Mouse (Mus musculus) lung, embryonic 14.5 days (tissue): ENCODE results near the gene 4930470P17Rik. TPM values are rescaled to one million over a fixed set of nuclear protein-coding genes. Genes with fewer than 3 reads are reported as not detected.

Experiments used
- ATAC-seq: fragments of 200-750 bp; cut with Nextera tagmentation; 2 replicates; pipeline ENCODE4 v1.8.0; 2017; ENCODE audit warnings: mild to moderate bottlenecking, moderate TSS enrichment, moderate library complexity; ENCODE audit not compliant: insufficient read depth
- DNase-seq: peaks from one replicate; pipeline ENCODE4 v3.0.0-alpha.2; 2015
- H3K27ac ChIP-seq: fragments of 300-500 bp; sonication (generic); 2 replicates; pipeline ENCODE4 v1.5.1; 2014; ENCODE audit warnings: low read depth, mild to moderate bottlenecking, moderate library complexity
- H3K27me3 ChIP-seq: fragments of 300-500 bp; sonication (generic); 2 replicates; pipeline ENCODE4 v1.6.1; 2014; ENCODE audit warnings: low read length, control low read depth; ENCODE audit not compliant: insufficient read depth
- H3K36me3 ChIP-seq: fragments of 300-500 bp; sonication (generic); 2 replicates; pipeline ENCODE4 v1.6.1; 2014; ENCODE audit warnings: control low read depth; ENCODE audit not compliant: insufficient read depth
- H3K4me1 ChIP-seq: fragments of 300-500 bp; sonication (generic); 2 replicates; pipeline ENCODE4 v1.6.1; 2014; ENCODE audit warnings: antibody characterized with exemption, control low read depth; ENCODE audit not compliant: insufficient read depth
- H3K4me2 ChIP-seq: fragments of 300-500 bp; sonication (generic); 2 replicates; pipeline ENCODE4 v1.6.1; 2014; ENCODE audit warnings: mild to moderate bottlenecking
- H3K4me3 ChIP-seq: fragments of 300-500 bp; sonication (generic); 2 replicates; pipeline ENCODE4 v1.5.1; 2014; ENCODE audit warnings: low read depth, low read length
- H3K9ac ChIP-seq: fragments of 300-500 bp; sonication (generic); 2 replicates; pipeline ENCODE4 v1.6.1; 2014
- H3K9me3 ChIP-seq: fragments of 300-500 bp; sonication (generic); 2 replicates; pipeline ENCODE4 v1.6.1; 2016; ENCODE audit warnings: low read depth, low read length, control low read depth
- CTCF ChIP-seq: IDR thresholded peaks from 2 replicates; pipeline ENCODE4 v1.5.1; 2016; ENCODE audit warnings: antibody characterized with exemption, low read depth
- WGBS: fragments of 180-500 bp; shearing (Covaris S2); extraction: QIAGEN DNeasy Blood & Tissue Kit; methylation state at CpG from one replicate; pipeline ENCODE4 v1.1.7; 2014; 5-methylcytosine and 5-hydroxymethylcytosine counted together
- polyA plus RNA-seq: library from polyadenylated mRNA; unstranded; fragments of >200 nt; fragmentation: Nextera tagmentation; extraction: Ambion mirVana; gene quantifications from 2 replicates; pipeline ENCODE4 v1.2.1, GENCODE M21; 2014

Gene 4930470P17Rik
- polyA plus RNA-seq, 1 experiment from 2014 or later, result not detected

DNA sequence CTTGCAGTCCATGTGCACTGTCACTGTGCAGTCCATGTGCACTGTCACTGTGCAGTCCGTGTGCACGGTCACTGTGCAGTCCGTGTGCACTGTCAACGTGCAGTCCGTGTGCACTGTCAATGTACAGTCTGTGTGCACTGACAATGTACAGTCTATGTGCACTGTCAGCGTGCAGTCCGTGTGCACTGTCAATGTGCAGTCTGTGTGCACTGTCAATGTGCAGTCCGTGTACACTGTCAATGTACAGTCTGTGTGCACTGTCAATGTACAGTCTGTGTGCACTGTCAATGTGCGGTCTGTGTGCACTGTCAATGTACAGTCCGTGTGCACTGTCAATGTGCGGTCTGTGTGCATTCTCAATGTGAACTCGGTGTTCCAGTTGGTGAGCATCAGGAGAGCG lies 17.1 kb downstream of the 4930470P17Rik start:
- no peaks in the 10 kb centered on the region for H3K27me3 ChIP-seq
- DNase-seq (no peak), ATAC-seq (no peak)
- 0 out of 2 replicates have a peak, but pooled peaks cover 2% of the 10 kb centered on the region for H3K4me1 ChIP-seq
- WGBS, result 94% methylated on average over 13 of the region's 13 CpGs
- no peak overlapping the region for H3K27ac ChIP-seq
- no peak overlapping the region for H3K4me2 ChIP-seq
- no peaks in the 10 kb centered on the region for H3K9me3 ChIP-seq
- no peaks in the 10 kb centered on the region for H3K36me3 ChIP-seq
- TF ChIP-seq CTCF, result no peak
- H3K4me3 ChIP-seq, result no peak overlapping the region
- H3K9ac ChIP-seq, result no peak overlapping the region

DNA sequence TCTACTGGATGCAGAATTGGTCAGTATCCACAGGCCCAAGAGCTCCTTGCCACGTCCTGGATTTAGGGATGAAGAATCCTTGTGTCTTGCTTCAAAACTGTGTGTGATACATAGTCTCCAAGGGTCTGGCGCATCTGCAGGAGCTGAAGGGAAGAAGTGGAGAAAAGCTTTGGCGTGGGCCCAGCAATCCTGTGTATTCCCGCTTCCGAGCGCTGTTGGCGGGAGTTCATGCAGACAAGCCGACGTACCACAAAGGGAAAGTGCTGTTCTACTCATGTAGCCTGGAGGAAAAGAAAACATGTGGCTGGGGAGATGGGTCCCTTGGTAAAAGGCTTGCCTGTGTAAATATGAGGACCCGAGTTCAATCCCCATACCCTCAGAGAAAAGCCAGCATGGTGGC lies 22.3 kb downstream of the 4930470P17Rik start:
- no peaks in the 10 kb centered on the region for H3K36me3 ChIP-seq
- H3K9ac ChIP-seq, result no peak overlapping the region
- DNase-seq, result peak; percentile 58
- no peak overlapping the region for H3K4me2 ChIP-seq
- H3K27ac ChIP-seq, result no peak overlapping the region
- H3K27me3 ChIP-seq, result no peaks in the 10 kb centered on the region
- ATAC-seq, result no peak
- 68% methylated on average over 10 of the region's 10 CpGs for WGBS
- no peaks in the 10 kb centered on the region for H3K4me1 ChIP-seq
- no peak for TF ChIP-seq CTCF
- H3K4me3 ChIP-seq, result no peak overlapping the region
- no peaks in the 10 kb centered on the region for H3K9me3 ChIP-seq

DNA sequence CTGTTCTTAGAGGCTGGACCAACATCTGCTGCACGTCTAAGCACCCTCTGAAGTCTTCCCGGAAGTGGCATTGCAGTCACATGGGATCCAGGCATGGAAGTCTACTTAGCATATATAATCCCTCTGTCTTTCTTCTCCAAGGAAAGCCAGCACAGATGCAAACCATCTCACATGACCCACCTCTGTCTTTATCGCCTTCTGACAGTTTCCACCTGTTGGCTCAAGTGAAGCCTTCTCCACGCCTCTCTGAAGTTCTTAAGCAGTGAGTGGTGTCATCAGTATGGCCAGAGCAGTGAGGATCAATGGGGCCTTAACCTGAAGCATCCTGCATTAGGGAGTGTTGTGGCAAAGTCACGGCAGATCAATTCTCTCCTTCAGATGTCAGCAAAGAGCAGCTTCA lies 23.2 kb downstream of the 4930470P17Rik start:
- WGBS, result 50% methylated on average over 5 of the region's 5 CpGs
- ATAC-seq, result no peak
- DNase-seq, result peak; percentile 10
- Histone ChIP-seq H3K9ac (no peak overlapping the region), H3K27me3 (no peaks in the 10 kb centered on the region), H3K36me3 (no peaks in the 10 kb centered on the region), H3K4me1 (no peaks in the 10 kb centered on the region), H3K4me3 (no peak overlapping the region), H3K9me3 (no peaks in the 10 kb centered on the region), H3K4me2 (no peak overlapping the region), H3K27ac (no peak overlapping the region)
- TF ChIP-seq CTCF, result no peak

DNA sequence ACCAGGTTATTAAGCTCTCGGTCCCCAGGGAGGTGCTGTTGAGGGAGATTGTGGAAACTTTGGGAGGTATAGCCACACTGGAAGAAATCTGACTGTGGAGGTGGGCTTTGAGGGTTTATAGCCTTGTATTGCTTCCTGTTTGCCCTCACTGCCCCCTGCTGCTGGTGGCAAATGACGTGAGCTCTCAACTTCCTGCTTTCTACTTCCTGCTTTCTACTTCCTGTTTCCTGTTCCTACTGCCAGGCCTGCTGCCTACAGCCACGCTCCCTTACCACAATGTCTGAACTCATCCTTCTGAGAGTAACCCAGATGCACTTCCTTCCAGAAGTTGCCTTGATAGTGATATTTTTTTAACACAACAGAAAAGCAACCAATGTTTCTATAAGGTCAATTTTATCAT lies 24.3 kb downstream of the 4930470P17Rik start:
- no peaks in the 10 kb centered on the region for H3K36me3 ChIP-seq
- DNase-seq (no peak), ATAC-seq (no peak)
- no peak for TF ChIP-seq CTCF
- H3K27ac ChIP-seq, result no peak overlapping the region
- WGBS, result 81% methylated on average over 3 of the region's 3 CpGs
- H3K4me2 ChIP-seq, result no peak overlapping the region
- H3K9ac ChIP-seq, result no peak overlapping the region
- H3K9me3 ChIP-seq, result no peaks in the 10 kb centered on the region
- H3K4me1 ChIP-seq, result no peaks in the 10 kb centered on the region
- H3K27me3 ChIP-seq, result no peaks in the 10 kb centered on the region
- H3K4me3 ChIP-seq, result no peak overlapping the region

DNA sequence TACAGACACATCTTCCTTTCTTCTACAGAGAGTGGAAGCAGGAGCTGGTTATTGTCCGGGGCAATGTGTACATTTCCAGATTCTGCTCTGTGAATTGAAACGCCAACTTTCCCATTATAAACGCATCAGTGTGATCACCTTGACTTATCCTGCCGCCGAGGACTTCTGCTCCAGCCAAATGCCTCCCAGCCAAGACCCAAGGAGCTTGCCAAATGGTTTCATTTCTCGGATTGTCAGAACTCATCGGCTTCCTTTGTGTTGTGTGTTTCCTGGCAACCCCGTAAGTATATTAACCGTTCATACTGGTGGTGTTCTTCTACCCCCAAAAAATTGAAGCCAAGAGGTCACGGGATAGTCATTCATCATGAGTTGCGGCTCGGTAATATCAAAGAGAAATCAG lies 25.7 kb downstream of the 4930470P17Rik start:
- peak; percentile 28 for DNase-seq
- no peak overlapping the region for H3K27ac ChIP-seq

DNA sequence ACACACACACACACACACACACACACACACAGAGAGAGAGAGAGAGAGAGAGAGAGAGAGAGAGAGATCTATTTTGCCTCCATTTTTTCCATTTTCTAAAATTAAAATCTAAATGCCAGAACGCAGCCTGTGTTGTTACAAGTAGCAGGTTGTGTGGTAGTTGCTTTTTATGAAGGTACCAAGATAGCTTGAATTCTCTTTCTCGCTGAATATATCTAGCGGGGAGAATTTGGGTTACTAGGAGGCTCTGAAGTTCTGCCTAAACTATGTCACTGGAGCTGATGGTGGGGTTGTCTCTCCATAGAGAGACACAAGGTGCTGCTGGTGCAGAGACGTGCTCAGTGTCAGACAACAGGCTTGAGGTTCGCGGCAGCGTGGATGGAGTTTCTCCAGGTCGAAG lies 36.8 kb downstream of the 4930470P17Rik start:
- ATAC-seq, result no peak
- no peaks in the 10 kb centered on the region for H3K36me3 ChIP-seq

More for the DNA sequence above, 25.7 kb downstream of the 4930470P17Rik start:
- ATAC-seq, result no peak
- 53% methylated on average over 12 of the region's 12 CpGs for WGBS
- Histone ChIP-seq H3K27me3 (no peaks in the 10 kb centered on the region), H3K4me2 (no peak overlapping the region), H3K9me3 (no peaks in the 10 kb centered on the region), H3K9ac (no peak overlapping the region), H3K36me3 (no peaks in the 10 kb centered on the region), H3K4me3 (no peak overlapping the region), H3K4me1 (no peaks in the 10 kb centered on the region)
- TF ChIP-seq CTCF, result no peak

DNA sequence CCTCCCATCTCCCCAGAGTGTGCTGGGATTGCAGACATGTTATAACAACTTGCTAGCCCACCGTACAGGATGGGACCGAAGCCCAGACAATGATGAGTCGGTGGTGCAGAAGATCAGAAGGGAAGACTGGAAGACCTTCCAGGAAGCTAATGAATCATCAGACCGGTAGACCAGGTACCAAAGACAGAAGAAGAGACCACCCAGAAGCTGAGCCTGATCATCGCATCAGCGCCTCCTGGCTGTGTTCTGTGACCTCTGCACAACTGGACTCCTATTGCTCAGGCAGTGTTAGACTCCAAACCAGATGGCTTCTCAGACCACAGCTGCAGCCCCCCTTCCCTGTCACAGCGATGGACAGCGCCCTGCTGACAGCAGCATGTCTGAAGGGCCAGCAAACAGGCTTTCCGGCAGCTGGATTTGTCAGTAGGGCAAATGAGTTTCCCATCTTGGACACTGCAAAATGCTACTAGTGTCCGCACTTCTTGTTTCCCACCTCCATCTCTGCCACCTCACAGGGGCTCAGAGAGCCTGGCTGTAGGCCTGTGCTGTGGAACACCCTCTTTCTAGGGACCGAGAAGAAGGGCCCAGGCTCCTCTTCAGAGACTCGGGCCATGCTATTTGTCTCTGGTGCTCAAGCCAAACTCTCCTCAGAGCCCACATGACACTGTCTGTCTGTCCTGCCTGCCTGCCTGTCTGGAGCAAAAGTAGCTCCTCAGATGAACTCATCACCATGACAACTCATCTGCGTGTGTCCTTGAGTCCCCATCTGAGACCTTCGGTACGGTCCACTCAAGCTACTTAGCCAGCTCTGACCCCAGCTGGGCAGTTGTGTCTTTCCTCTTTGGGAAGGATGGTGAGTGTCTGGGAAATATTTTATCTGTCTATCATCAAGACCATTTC lies 37.6 kb downstream of the 4930470P17Rik start:
- no peak for TF ChIP-seq CTCF
- Histone ChIP-seq H3K27ac (no peak overlapping the region), H3K4me1 (no peaks in the 10 kb centered on the region), H3K36me3 (no peaks in the 10 kb centered on the region), H3K4me3 (no peak overlapping the region), H3K9me3 (no peaks in the 10 kb centered on the region), H3K4me2 (no peak overlapping the region), H3K27me3 (no peaks in the 10 kb centered on the region), H3K9ac (no peak overlapping the region)
- no peak for DNase-seq
- WGBS, result 64% methylated on average over 15 of the region's 15 CpGs
- ATAC-seq, result no peak

More for the DNA sequence above, 36.8 kb downstream of the 4930470P17Rik start:
- no peaks in the 10 kb centered on the region for H3K9me3 ChIP-seq
- H3K27me3 ChIP-seq, result no peaks in the 10 kb centered on the region
- H3K4me2 ChIP-seq, result no peak overlapping the region
- no peak for DNase-seq
- no peak for TF ChIP-seq CTCF
- WGBS, result 82% methylated on average over 8 of the region's 8 CpGs
- H3K4me1 ChIP-seq, result no peaks in the 10 kb centered on the region
- H3K27ac ChIP-seq, result no peak overlapping the region
- no peak overlapping the region for H3K9ac ChIP-seq
- no peak overlapping the region for H3K4me3 ChIP-seq
